Mouse (Mus musculus): Measurements from ENCODE around the gene Efcab9. TPM values are rescaled to one million over a fixed set of nuclear protein-coding genes. Genes with fewer than 3 reads are reported as not detected.

The Efcab9 gene
- polyA plus RNA-seq, 1 experiment from 2014 or later: 0.27 TPM

- 32% methylated on average over 3 of the region's 3 CpGs for WGBS
These were observed 11.0 kb upstream of the Efcab9 start for GRCm38 (mm10) chr11:32542687-32543411.

GRCm38 (mm10) chr11:32542181-32542580 is 10.3 kb upstream of the Efcab9 start:
- Histone ChIP-seq H3K4me1 (peaks cover 10% of the 10 kb centered on the region), H3K27me3 (0 out of 2 replicates have a peak, but pooled peaks cover 2% of the 10 kb centered on the region), H3K9me3 (replicated peaks) (no peaks in the 10 kb centered on the region), H3K4me3 (no peak overlapping the region), H3K4me2 (no peak overlapping the region), H3K36me3 (ENCODE audit: poor library complexity, severe bottlenecking) (no peaks in the 10 kb centered on the region), H3K9ac (no peak overlapping the region), H3K27ac (no peak overlapping the region)
- 97% methylated on average over 4 of the region's 4 CpGs for WGBS
- ATAC-seq: no peak

More at GRCm38 (mm10) chr11:32542687-32543411, 11.0 kb upstream of the Efcab9 start:
- Histone ChIP-seq H3K9ac (no peak overlapping the region), H3K9me3 (replicated peaks) (no peaks in the 10 kb centered on the region), H3K36me3 (ENCODE audit: poor library complexity, severe bottlenecking) (no peaks in the 10 kb centered on the region), H3K27me3 (0 out of 2 replicates have a peak, but pooled peaks cover 2% of the 10 kb centered on the region), H3K4me3 (no peak overlapping the region), H3K4me2 (no peak overlapping the region), H3K27ac (no peak overlapping the region), H3K4me1 (peaks cover 3% of the 10 kb centered on the region; the same call in 1 of the 2 replicates)
- no peak for ATAC-seq

- Histone ChIP-seq H3K27me3 (0 out of 2 replicates have a peak, but pooled peaks cover 2% of the 10 kb centered on the region), H3K27ac (no peak overlapping the region), H3K4me2 (no peak overlapping the region), H3K9ac (no peak overlapping the region), H3K4me1 (peaks cover 13% of the 10 kb centered on the region), H3K9me3 (replicated peaks) (no peaks in the 10 kb centered on the region), H3K36me3 (ENCODE audit: poor library complexity, severe bottlenecking) (no peaks in the 10 kb centered on the region), H3K4me3 (no peak overlapping the region)
- 80% methylated on average over 6 of the region's 6 CpGs for WGBS
- no peak for ATAC-seq
These were observed 8.6 kb upstream of the Efcab9 start for GRCm38 (mm10) chr11:32540463-32540862.

- Histone ChIP-seq H3K27me3 (peaks cover 6% of the 10 kb centered on the region), H3K4me1 (peaks cover 13% of the 10 kb centered on the region), H3K4me2 (no peak overlapping the region), H3K27ac (no peak overlapping the region), H3K4me3 (no peak overlapping the region), H3K9me3 (replicated peaks) (no peaks in the 10 kb centered on the region), H3K36me3 (ENCODE audit: poor library complexity, severe bottlenecking) (no peaks in the 10 kb centered on the region), H3K9ac (no peak overlapping the region)
- WGBS: 88% methylated on average over 7 of the region's 7 CpGs
- no peak for ATAC-seq
These were observed 7.8 kb upstream of the Efcab9 start for GRCm38 (mm10) chr11:32539717-32540116.

- H3K27me3 ChIP-seq: peaks cover 14% of the 10 kb centered on the region
- no peak overlapping the region for H3K4me2 ChIP-seq
- H3K4me3 ChIP-seq: no peak overlapping the region
- no peak overlapping the region for H3K9ac ChIP-seq
- WGBS: 90% methylated on average over 4 of the region's 4 CpGs
- no peak overlapping the region for H3K27ac ChIP-seq
- no peaks in the 10 kb centered on the region for H3K36me3 ChIP-seq (ENCODE audit: poor library complexity, severe bottlenecking)
- H3K4me1 ChIP-seq: peaks cover 19% of the 10 kb centered on the region
- ATAC-seq: no peak
- no peaks in the 10 kb centered on the region for H3K9me3 ChIP-seq (replicated peaks)
These were observed 7.0 kb upstream of the Efcab9 start for GRCm38 (mm10) chr11:32538846-32539245.

GRCm38 (mm10) chr11:32538435-32538834 is 6.6 kb upstream of the Efcab9 start:
- no peaks in the 10 kb centered on the region for H3K9me3 ChIP-seq (replicated peaks)
- 79% methylated on average over 6 of the region's 6 CpGs for WGBS

GRCm38 (mm10) chr11:32536954-32537353 is 5.1 kb upstream of the Efcab9 start:
- no peaks in the 10 kb centered on the region for H3K9me3 ChIP-seq (replicated peaks)
- H3K4me3 ChIP-seq: no peak overlapping the region
- no peak overlapping the region for H3K27ac ChIP-seq
- H3K4me1 ChIP-seq: peaks cover 26% of the 10 kb centered on the region
- no peak overlapping the region for H3K9ac ChIP-seq
- ATAC-seq: no peak; the same call in 1 of the 2 replicates
- H3K4me2 ChIP-seq: no peak overlapping the region
- peaks cover 23% of the 10 kb centered on the region for H3K27me3 ChIP-seq
- WGBS: 4% methylated on average over 7 of the region's 7 CpGs
- no peaks in the 10 kb centered on the region for H3K36me3 ChIP-seq (ENCODE audit: poor library complexity, severe bottlenecking)

More at GRCm38 (mm10) chr11:32538435-32538834, 6.6 kb upstream of the Efcab9 start:
- Histone ChIP-seq H3K27ac (no peak overlapping the region), H3K36me3 (ENCODE audit: poor library complexity, severe bottlenecking) (no peaks in the 10 kb centered on the region), H3K27me3 (peaks cover 15% of the 10 kb centered on the region), H3K4me3 (no peak overlapping the region), H3K9ac (no peak overlapping the region), H3K4me1 (peaks cover 23% of the 10 kb centered on the region), H3K4me2 (no peak overlapping the region)
- no peak for ATAC-seq

GRCm38 (mm10) chr11:32535646-32536045 is 3.8 kb upstream of the Efcab9 start:
- H3K27me3 ChIP-seq: peaks cover 36% of the 10 kb centered on the region
- WGBS: 94% methylated on average over 4 of the region's 4 CpGs
- no peak overlapping the region for H3K4me3 ChIP-seq
- H3K4me1 ChIP-seq: peaks cover 26% of the 10 kb centered on the region
- no peak overlapping the region for H3K27ac ChIP-seq
- no peaks in the 10 kb centered on the region for H3K9me3 ChIP-seq (replicated peaks)
- H3K4me2 ChIP-seq: no peak overlapping the region
- no peak overlapping the region for H3K9ac ChIP-seq
- no peak for ATAC-seq
- H3K36me3 ChIP-seq (ENCODE audit: poor library complexity, severe bottlenecking): no peaks in the 10 kb centered on the region

GRCm38 (mm10) chr11:32534453-32535075 is 2.7 kb upstream of the Efcab9 start:
- no peaks in the 10 kb centered on the region for H3K9me3 ChIP-seq (replicated peaks)
- WGBS: 72% methylated on average over 7 of the region's 7 CpGs
- no peak for ATAC-seq
- no peak overlapping the region for H3K27ac ChIP-seq
- H3K27me3 ChIP-seq: peaks cover 38% of the 10 kb centered on the region
- H3K9ac ChIP-seq: no peak overlapping the region
- H3K36me3 ChIP-seq (ENCODE audit: poor library complexity, severe bottlenecking): no peaks in the 10 kb centered on the region
- H3K4me3 ChIP-seq: 0 out of 2 replicates have a peak overlapping the region, but pooled peaks have one; percentile 4
- H3K4me2 ChIP-seq: peak overlapping the region; percentile 94
- peaks cover 26% of the 10 kb centered on the region for H3K4me1 ChIP-seq

- Histone ChIP-seq H3K4me1 (peaks cover 26% of the 10 kb centered on the region), H3K27me3 (peaks cover 36% of the 10 kb centered on the region), H3K4me3 (peak overlapping the region; percentile 68), H3K27ac (no peak overlapping the region), H3K36me3 (ENCODE audit: poor library complexity, severe bottlenecking) (no peaks in the 10 kb centered on the region), H3K4me2 (peak overlapping the region; percentile 94), H3K9me3 (replicated peaks) (no peaks in the 10 kb centered on the region), H3K9ac (peak overlapping the region; percentile 73)
- WGBS: under 1% methylated on average over 24 of the region's 24 CpGs
- peak; percentile 54 for ATAC-seq
These were observed 1.8 kb upstream of the Efcab9 start for GRCm38 (mm10) chr11:32533482-32534261.

- peaks cover 36% of the 10 kb centered on the region for H3K27me3 ChIP-seq
These were observed 1.0 kb upstream of the Efcab9 start, which contains the start of gene Stk10 for GRCm38 (mm10) chr11:32532765-32533481. Gene Stk10, plus strand, starts transcription at chr11:32533305.

More at GRCm38 (mm10) chr11:32532765-32533481, 1.0 kb upstream of the Efcab9 start, which contains the start of gene Stk10:
- Histone ChIP-seq H3K4me1 (peaks cover 26% of the 10 kb centered on the region), H3K4me2 (peak within 1 kb of the TSS; percentile 94), H3K9me3 (replicated peaks) (no peaks in the 10 kb centered on the region), H3K9ac (peak within 1 kb of the TSS; percentile 73), H3K27ac (no peak within 1 kb of the TSS), H3K4me3 (peak within 1 kb of the TSS; percentile 68), H3K36me3 (ENCODE audit: poor library complexity, severe bottlenecking) (0 out of 2 replicates have a peak, but pooled peaks cover 5% of the 10 kb centered on the region)
- ATAC-seq: peak; percentile 96
- WGBS: under 1% methylated on average over 63 of the region's 82 CpGs

All from forebrain, embryonic 13.5 days (tissue).